Mouse (Mus musculus) C2C12 (cell line): ENCODE measurements around the gene Dcst2.

Experiments used
- CTCF ChIP-seq: IDR thresholded peaks from one replicate; pipeline ENCODE4 v1.5.1; 2011; ENCODE audit not compliant: control insufficient read depth, insufficient read depth, insufficient read length
- MYOD1 ChIP-seq: IDR thresholded peaks from one replicate; pipeline ENCODE4 v1.6.1; 2011; ENCODE audit warnings: low read depth; ENCODE audit not compliant: control insufficient read depth, insufficient read length

DNA sequence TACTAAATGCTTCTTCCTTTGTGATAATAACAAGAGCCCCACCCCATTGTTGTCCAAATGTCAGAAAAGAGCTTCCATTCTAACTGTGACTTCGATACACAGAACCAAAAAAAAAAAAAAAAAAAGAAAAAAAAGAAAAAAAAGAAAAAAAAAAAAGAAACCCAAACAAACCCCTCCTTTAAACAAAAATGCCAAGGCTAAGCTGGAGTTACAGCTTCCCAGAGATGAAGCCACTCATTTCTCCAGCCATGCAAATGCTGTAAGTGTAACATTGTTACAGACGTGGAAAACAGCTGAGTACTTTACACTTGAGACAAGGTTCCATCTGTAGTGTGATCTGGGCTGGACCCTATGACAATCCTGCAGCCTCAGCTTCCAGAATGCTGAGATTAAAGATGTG is 55.4 kb downstream of the Dcst2 start:
- no peak for TF ChIP-seq CTCF
- no peak for TF ChIP-seq MYOD1
